Mouse (Mus musculus): Measurements from ENCODE around the gene Dhx37. TPM values are rescaled to one million over a fixed set of nuclear protein-coding genes. Genes with fewer than 3 reads are reported as not detected.

The Dhx37 gene
- polyA plus RNA-seq, 1 experiment from 2014 or later = 9.2 TPM

DNA sequence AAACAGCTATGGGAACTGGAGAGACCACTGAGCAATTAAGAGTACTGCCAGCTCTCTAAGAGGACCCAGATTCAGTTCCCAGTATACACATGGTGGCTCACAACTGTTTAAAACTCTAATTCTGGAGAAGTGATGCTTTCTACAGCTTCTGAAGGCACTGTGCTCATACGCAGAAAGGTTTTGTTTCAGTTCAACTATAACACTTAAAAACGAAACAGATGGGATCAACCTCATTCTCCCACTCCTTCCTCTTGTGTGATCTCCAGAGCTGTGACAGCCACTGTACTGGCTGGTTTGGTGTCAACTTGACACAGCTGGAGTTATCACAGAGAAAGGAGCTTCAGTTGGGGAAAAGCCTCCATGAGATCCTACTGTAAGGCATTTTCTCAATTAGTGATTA lies 58.0 kb downstream of the Dhx37 start:
- no peak for ATAC-seq (ENCODE audit: insufficient number of reproducible peaks, insufficient read depth, low FRiP score, low read depth)
- no peak overlapping the region for H3K9ac ChIP-seq (replicated peaks; ENCODE audit: low read depth, low read length)
- H3K27me3 ChIP-seq (ENCODE audit: control insufficient read depth, insufficient read depth, low read length) = no peaks in the 10 kb centered on the region
- WGBS = 82% methylated on average over 2 of the region's 2 CpGs
- H3K4me1 ChIP-seq (ENCODE audit: control insufficient read depth, insufficient read depth, low read length) = no peaks in the 10 kb centered on the region
- H3K27ac ChIP-seq (ENCODE audit: low read length) = no peak overlapping the region
- no peak overlapping the region for H3K4me3 ChIP-seq (ENCODE audit: low read depth, low read length)
- H3K36me3 ChIP-seq (ENCODE audit: control insufficient read depth, insufficient read depth, low read length) = no peaks in the 10 kb centered on the region
- no peaks in the 10 kb centered on the region for H3K9me3 ChIP-seq (ENCODE audit: control insufficient read depth, low read depth, low read length)
- H3K4me2 ChIP-seq (replicated peaks; ENCODE audit: low read depth, low read length) = no peak overlapping the region

DNA sequence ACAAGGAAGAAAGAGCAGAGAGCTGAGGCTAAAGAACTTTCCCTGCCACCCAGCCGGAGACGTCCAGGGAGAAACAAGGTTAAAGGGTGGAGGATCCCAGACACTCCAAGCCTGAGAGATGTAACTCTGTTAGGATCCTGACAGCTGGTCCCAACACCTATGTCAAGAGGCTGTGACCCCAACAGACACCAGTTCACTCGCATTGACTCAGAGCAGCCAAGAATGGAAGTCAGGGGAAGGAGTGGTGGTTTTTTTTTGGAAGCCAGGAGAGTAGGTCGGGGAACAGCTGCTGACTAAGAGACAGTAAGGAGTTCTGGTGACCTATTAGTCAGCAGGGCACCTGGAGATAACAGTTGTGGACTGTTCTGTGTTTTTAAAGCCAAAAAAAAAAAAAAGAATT lies 61.9 kb downstream of the Dhx37 start:
- H3K4me2 ChIP-seq (replicated peaks; ENCODE audit: low read depth, low read length) = no peak overlapping the region
- no peaks in the 10 kb centered on the region for H3K9me3 ChIP-seq (ENCODE audit: control insufficient read depth, low read depth, low read length)
- H3K27me3 ChIP-seq (ENCODE audit: control insufficient read depth, insufficient read depth, low read length) = no peaks in the 10 kb centered on the region
- H3K4me3 ChIP-seq (ENCODE audit: low read depth, low read length) = no peak overlapping the region
- 75% methylated on average over 4 of the region's 4 CpGs for WGBS
- no peak overlapping the region for H3K9ac ChIP-seq (replicated peaks; ENCODE audit: low read depth, low read length)
- ATAC-seq (ENCODE audit: insufficient number of reproducible peaks, insufficient read depth, low FRiP score, low read depth) = no peak
- no peaks in the 10 kb centered on the region for H3K4me1 ChIP-seq (ENCODE audit: control insufficient read depth, insufficient read depth, low read length)
- H3K27ac ChIP-seq (ENCODE audit: low read length) = no peak overlapping the region
- no peaks in the 10 kb centered on the region for H3K36me3 ChIP-seq (ENCODE audit: control insufficient read depth, insufficient read depth, low read length)

- no peak overlapping the region for H3K4me2 ChIP-seq (replicated peaks; ENCODE audit: low read depth, low read length)
- no peaks in the 10 kb centered on the region for H3K27me3 ChIP-seq (ENCODE audit: control insufficient read depth, insufficient read depth, low read length)
- H3K4me3 ChIP-seq (ENCODE audit: low read depth, low read length) = no peak overlapping the region
- no peaks in the 10 kb centered on the region for H3K4me1 ChIP-seq (ENCODE audit: control insufficient read depth, insufficient read depth, low read length)
- H3K36me3 ChIP-seq (ENCODE audit: control insufficient read depth, insufficient read depth, low read length) = no peaks in the 10 kb centered on the region
- no peak for ATAC-seq (ENCODE audit: insufficient number of reproducible peaks, insufficient read depth, low FRiP score, low read depth)
- H3K27ac ChIP-seq (ENCODE audit: low read length) = no peak overlapping the region
- no peak overlapping the region for H3K9ac ChIP-seq (replicated peaks; ENCODE audit: low read depth, low read length)
- no peaks in the 10 kb centered on the region for H3K9me3 ChIP-seq (ENCODE audit: control insufficient read depth, low read depth, low read length)
- WGBS = 71% methylated on average over 7 of the region's 7 CpGs
These were observed 62.8 kb downstream of the Dhx37 start for GRCm38 (mm10) chr5:125370950-125371693.

DNA sequence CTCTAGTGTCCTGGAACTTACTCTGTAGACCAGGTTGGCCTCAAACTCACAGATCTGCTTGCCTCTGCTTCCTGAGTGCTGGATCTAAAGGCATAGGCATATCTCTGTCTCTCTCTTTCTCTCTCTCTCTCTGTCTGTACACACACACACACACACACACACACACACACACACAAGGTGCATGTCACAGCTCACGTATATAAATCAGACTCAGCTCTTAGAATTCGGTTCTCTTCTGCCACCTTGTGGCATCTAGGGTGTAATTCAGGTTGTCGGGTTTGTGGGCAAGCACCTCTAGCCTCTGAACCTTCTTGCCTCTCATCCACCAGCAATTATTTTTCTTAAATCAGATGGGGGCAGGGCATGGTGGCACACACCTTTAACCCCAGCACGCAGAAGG lies 65.4 kb downstream of the Dhx37 start:
- no peak overlapping the region for H3K4me2 ChIP-seq (replicated peaks; ENCODE audit: low read depth, low read length)
- no peaks in the 10 kb centered on the region for H3K27me3 ChIP-seq (ENCODE audit: control insufficient read depth, insufficient read depth, low read length)
- ATAC-seq (ENCODE audit: insufficient number of reproducible peaks, insufficient read depth, low FRiP score, low read depth) = 0 out of 2 replicates have a peak, but pooled peaks have one; percentile 46
- 2% methylated on average over 4 of the region's 4 CpGs for WGBS
- no peak overlapping the region for H3K27ac ChIP-seq (ENCODE audit: low read length)
- H3K4me3 ChIP-seq (ENCODE audit: low read depth, low read length) = no peak overlapping the region
- no peaks in the 10 kb centered on the region for H3K9me3 ChIP-seq (ENCODE audit: control insufficient read depth, low read depth, low read length)
- H3K9ac ChIP-seq (replicated peaks; ENCODE audit: low read depth, low read length) = no peak overlapping the region
- no peaks in the 10 kb centered on the region for H3K36me3 ChIP-seq (ENCODE audit: control insufficient read depth, insufficient read depth, low read length)
- no peaks in the 10 kb centered on the region for H3K4me1 ChIP-seq (ENCODE audit: control insufficient read depth, insufficient read depth, low read length)

- WGBS = 69% methylated on average over 5 of the region's 5 CpGs
- no peaks in the 10 kb centered on the region for H3K4me1 ChIP-seq (ENCODE audit: control insufficient read depth, insufficient read depth, low read length)
- H3K9me3 ChIP-seq (ENCODE audit: control insufficient read depth, low read depth, low read length) = no peaks in the 10 kb centered on the region
- no peaks in the 10 kb centered on the region for H3K36me3 ChIP-seq (ENCODE audit: control insufficient read depth, insufficient read depth, low read length)
- H3K27ac ChIP-seq (ENCODE audit: low read length) = no peak overlapping the region
- H3K27me3 ChIP-seq (ENCODE audit: control insufficient read depth, insufficient read depth, low read length) = no peaks in the 10 kb centered on the region
- no peak overlapping the region for H3K4me3 ChIP-seq (ENCODE audit: low read depth, low read length)
- no peak overlapping the region for H3K9ac ChIP-seq (replicated peaks; ENCODE audit: low read depth, low read length)
- ATAC-seq (ENCODE audit: insufficient number of reproducible peaks, insufficient read depth, low FRiP score, low read depth) = no peak
- H3K4me2 ChIP-seq (replicated peaks; ENCODE audit: low read depth, low read length) = no peak overlapping the region
These were observed 65.8 kb downstream of the Dhx37 start for GRCm38 (mm10) chr5:125368156-125368555.

DNA sequence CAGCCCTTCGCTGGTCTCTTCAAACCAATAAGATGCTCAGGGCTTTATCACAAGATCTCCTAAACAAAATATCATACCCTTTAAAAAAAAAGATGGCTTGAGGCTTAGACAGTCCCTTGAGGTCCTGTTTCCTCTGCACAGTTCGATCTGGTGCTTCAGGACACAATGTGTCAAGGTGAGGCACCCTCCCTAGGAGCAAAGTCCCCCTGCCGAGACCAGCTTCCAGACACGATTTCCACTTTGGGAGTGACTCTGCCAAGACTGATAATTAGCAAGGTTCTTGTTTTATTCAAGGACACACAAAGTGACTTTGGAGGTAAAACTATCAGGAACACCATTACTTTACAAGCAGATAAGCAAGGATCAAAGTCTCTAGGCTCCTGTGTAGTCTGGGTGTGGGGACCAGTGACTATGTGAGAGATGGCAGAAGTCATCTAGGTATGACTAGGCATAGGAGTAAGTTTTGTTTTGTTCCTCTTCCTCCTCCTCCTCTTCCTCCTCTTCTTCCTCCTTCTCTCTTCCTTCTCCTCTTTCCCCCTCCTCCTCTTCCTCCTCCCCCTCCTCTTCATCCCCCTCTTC lies 69.0 kb downstream of the Dhx37 start:
- Histone ChIP-seq H3K9me3 (ENCODE audit: control insufficient read depth, low read depth, low read length) (no peaks in the 10 kb centered on the region), H3K27ac (ENCODE audit: low read length) (no peak overlapping the region), H3K9ac (replicated peaks; ENCODE audit: low read depth, low read length) (no peak overlapping the region), H3K4me3 (ENCODE audit: low read depth, low read length) (no peak overlapping the region), H3K4me1 (ENCODE audit: control insufficient read depth, insufficient read depth, low read length) (no peaks in the 10 kb centered on the region), H3K27me3 (ENCODE audit: control insufficient read depth, insufficient read depth, low read length) (no peaks in the 10 kb centered on the region), H3K36me3 (ENCODE audit: control insufficient read depth, insufficient read depth, low read length) (no peaks in the 10 kb centered on the region), H3K4me2 (replicated peaks; ENCODE audit: low read depth, low read length) (no peak overlapping the region)
- WGBS = 63% methylated on average over 4 of the region's 4 CpGs
- ATAC-seq (ENCODE audit: insufficient number of reproducible peaks, insufficient read depth, low FRiP score, low read depth) = no peak

DNA sequence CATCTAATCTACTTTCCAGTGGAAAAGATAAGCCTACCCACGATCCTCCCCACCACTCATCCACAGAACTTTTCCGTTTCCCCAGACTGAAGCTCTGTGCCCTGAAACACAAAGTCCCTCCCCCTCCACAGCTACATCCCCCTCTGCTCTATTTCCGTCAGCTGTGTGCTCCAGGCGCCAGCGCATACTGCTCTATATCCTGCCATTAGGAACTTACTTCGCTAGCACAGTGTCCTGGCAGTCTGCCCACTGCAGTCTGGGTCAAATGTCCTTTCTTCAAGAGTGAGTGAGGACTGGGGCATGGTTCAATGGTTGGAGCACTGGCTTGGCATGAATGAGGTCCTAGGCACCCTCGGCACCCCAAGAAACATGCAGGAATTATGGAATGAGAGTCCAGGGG lies 70.0 kb downstream of the Dhx37 start:
- WGBS = 62% methylated on average over 7 of the region's 7 CpGs
- Histone ChIP-seq H3K9me3 (ENCODE audit: control insufficient read depth, low read depth, low read length) (no peaks in the 10 kb centered on the region), H3K4me3 (ENCODE audit: low read depth, low read length) (no peak overlapping the region), H3K27ac (ENCODE audit: low read length) (no peak overlapping the region), H3K36me3 (ENCODE audit: control insufficient read depth, insufficient read depth, low read length) (no peaks in the 10 kb centered on the region), H3K9ac (replicated peaks; ENCODE audit: low read depth, low read length) (no peak overlapping the region), H3K27me3 (ENCODE audit: control insufficient read depth, insufficient read depth, low read length) (no peaks in the 10 kb centered on the region), H3K4me1 (ENCODE audit: control insufficient read depth, insufficient read depth, low read length) (no peaks in the 10 kb centered on the region), H3K4me2 (replicated peaks; ENCODE audit: low read depth, low read length) (no peak overlapping the region)
- ATAC-seq (ENCODE audit: insufficient number of reproducible peaks, insufficient read depth, low FRiP score, low read depth) = no peak

All from stomach, embryonic 14.5 days (tissue).